Mouse (Mus musculus): ENCODE measurements at regions not wholly inside any gene's neighbourhood (a gene's known extent, or its start where the extent isn't known, plus 50 kb on each side); places are given as distances from the start of the nearest gene placed in this dataset.

- no peaks in the 10 kb centered on the region for H3K27me3 ChIP-seq (ENCODE audit: control insufficient read depth, insufficient read depth, low read length)
- H3K9ac ChIP-seq (ENCODE audit: low read length), result no peak overlapping the region
- DNase-seq (ENCODE audit: low spot score) (no peak), ATAC-seq (ENCODE audit: insufficient number of reproducible peaks, low FRiP score, low TSS enrichment, low read depth) (no peak)
- H3K4me1 ChIP-seq (ENCODE audit: control insufficient read depth, insufficient read depth, low read length), result no peaks in the 10 kb centered on the region
- H3K4me3 ChIP-seq (ENCODE audit: low read depth, low read length), result no peak overlapping the region
- H3K36me3 ChIP-seq (ENCODE audit: control insufficient read depth, insufficient read depth, low read length), result no peaks in the 10 kb centered on the region
- H3K9me3 ChIP-seq (ENCODE audit: control insufficient read depth, low read length), result no peaks in the 10 kb centered on the region
- no peak overlapping the region for H3K27ac ChIP-seq (replicated peaks; ENCODE audit: low read depth, low read length)
- H3K4me2 ChIP-seq (ENCODE audit: low read depth, severe bottlenecking), result no peak overlapping the region
- WGBS, result 78% methylated on average over 5 of the region's 5 CpGs
Observed at GRCm38 (mm10) chr15:49812885-49813284, 4071.8 kb upstream of the Gm7489 start.

- WGBS, result 72% methylated on average over 1 of the region's 1 CpGs
- H3K9ac ChIP-seq (ENCODE audit: low read length), result no peak overlapping the region
Observed at GRCm38 (mm10) chr15:49860331-49860730, 4024.4 kb upstream of the Gm7489 start.

GRCm38 (mm10) chr15:49874555-49874954 is 4010.2 kb upstream of the Gm7489 start:
- Histone ChIP-seq H3K9me3 (ENCODE audit: control insufficient read depth, low read length) (no peaks in the 10 kb centered on the region), H3K9ac (ENCODE audit: low read length) (no peak overlapping the region), H3K4me1 (ENCODE audit: control insufficient read depth, insufficient read depth, low read length) (no peaks in the 10 kb centered on the region), H3K36me3 (ENCODE audit: control insufficient read depth, insufficient read depth, low read length) (no peaks in the 10 kb centered on the region), H3K4me3 (ENCODE audit: low read depth, low read length) (no peak overlapping the region), H3K27me3 (ENCODE audit: control insufficient read depth, insufficient read depth, low read length) (no peaks in the 10 kb centered on the region), H3K27ac (replicated peaks; ENCODE audit: low read depth, low read length) (peak overlapping the region; percentile 59), H3K4me2 (ENCODE audit: low read depth, severe bottlenecking) (no peak overlapping the region; the same call in 1 of the 2 replicates)
- DNase-seq (ENCODE audit: low spot score) (peak; percentile 37), ATAC-seq (ENCODE audit: insufficient number of reproducible peaks, low FRiP score, low TSS enrichment, low read depth) (peak; percentile 79)
- WGBS, result 19% methylated on average over 4 of the region's 4 CpGs

More at GRCm38 (mm10) chr15:49860331-49860730, 4024.4 kb upstream of the Gm7489 start:
- no peak overlapping the region for H3K4me2 ChIP-seq (ENCODE audit: low read depth, severe bottlenecking)
- ATAC-seq (ENCODE audit: insufficient number of reproducible peaks, low FRiP score, low TSS enrichment, low read depth) (no peak), DNase-seq (ENCODE audit: low spot score) (no peak)
- no peaks in the 10 kb centered on the region for H3K4me1 ChIP-seq (ENCODE audit: control insufficient read depth, insufficient read depth, low read length)
- no peaks in the 10 kb centered on the region for H3K27me3 ChIP-seq (ENCODE audit: control insufficient read depth, insufficient read depth, low read length)
- H3K9me3 ChIP-seq (ENCODE audit: control insufficient read depth, low read length), result no peaks in the 10 kb centered on the region
- H3K36me3 ChIP-seq (ENCODE audit: control insufficient read depth, insufficient read depth, low read length), result no peaks in the 10 kb centered on the region
- no peak overlapping the region for H3K27ac ChIP-seq (replicated peaks; ENCODE audit: low read depth, low read length)
- no peak overlapping the region for H3K4me3 ChIP-seq (ENCODE audit: low read depth, low read length)

- H3K36me3 ChIP-seq (ENCODE audit: control insufficient read depth, insufficient read depth, low read length), result no peaks in the 10 kb centered on the region
- no peak overlapping the region for H3K4me2 ChIP-seq (ENCODE audit: low read depth, severe bottlenecking)
- H3K27me3 ChIP-seq (ENCODE audit: control insufficient read depth, insufficient read depth, low read length), result no peaks in the 10 kb centered on the region
- no peak for ATAC-seq (ENCODE audit: insufficient number of reproducible peaks, low FRiP score, low TSS enrichment, low read depth)
- no peak for DNase-seq (ENCODE audit: low spot score)
- H3K4me1 ChIP-seq (ENCODE audit: control insufficient read depth, insufficient read depth, low read length), result no peaks in the 10 kb centered on the region
- no peak overlapping the region for H3K9ac ChIP-seq (ENCODE audit: low read length)
- H3K4me3 ChIP-seq (ENCODE audit: low read depth, low read length), result no peak overlapping the region
- H3K27ac ChIP-seq (replicated peaks; ENCODE audit: low read depth, low read length), result no peak overlapping the region
- no peaks in the 10 kb centered on the region for H3K9me3 ChIP-seq (ENCODE audit: control insufficient read depth, low read length)
Observed at GRCm38 (mm10) chr15:49885947-49886346, 3998.8 kb upstream of the Gm7489 start.

GRCm38 (mm10) chr15:49896045-49896444 is 3988.7 kb upstream of the Gm7489 start:
- 88% methylated on average over 4 of the region's 4 CpGs for WGBS
- ATAC-seq (ENCODE audit: insufficient number of reproducible peaks, low FRiP score, low TSS enrichment, low read depth) (no peak), DNase-seq (ENCODE audit: low spot score) (no peak)
- no peaks in the 10 kb centered on the region for H3K9me3 ChIP-seq (ENCODE audit: control insufficient read depth, low read length)
- H3K27ac ChIP-seq (replicated peaks; ENCODE audit: low read depth, low read length), result no peak overlapping the region
- no peaks in the 10 kb centered on the region for H3K27me3 ChIP-seq (ENCODE audit: control insufficient read depth, insufficient read depth, low read length)
- no peak overlapping the region for H3K9ac ChIP-seq (ENCODE audit: low read length)
- H3K4me3 ChIP-seq (ENCODE audit: low read depth, low read length), result no peak overlapping the region
- no peaks in the 10 kb centered on the region for H3K4me1 ChIP-seq (ENCODE audit: control insufficient read depth, insufficient read depth, low read length)
- H3K4me2 ChIP-seq (ENCODE audit: low read depth, severe bottlenecking), result no peak overlapping the region
- no peaks in the 10 kb centered on the region for H3K36me3 ChIP-seq (ENCODE audit: control insufficient read depth, insufficient read depth, low read length)

GRCm38 (mm10) chr15:49898783-49899182 is 3985.9 kb upstream of the Gm7489 start:
- 75% methylated on average over 3 of the region's 3 CpGs for WGBS
- Histone ChIP-seq H3K9me3 (ENCODE audit: control insufficient read depth, low read length) (no peaks in the 10 kb centered on the region), H3K27me3 (ENCODE audit: control insufficient read depth, insufficient read depth, low read length) (no peaks in the 10 kb centered on the region), H3K36me3 (ENCODE audit: control insufficient read depth, insufficient read depth, low read length) (no peaks in the 10 kb centered on the region), H3K27ac (replicated peaks; ENCODE audit: low read depth, low read length) (no peak overlapping the region), H3K4me1 (ENCODE audit: control insufficient read depth, insufficient read depth, low read length) (no peaks in the 10 kb centered on the region), H3K4me3 (ENCODE audit: low read depth, low read length) (no peak overlapping the region), H3K9ac (ENCODE audit: low read length) (no peak overlapping the region), H3K4me2 (ENCODE audit: low read depth, severe bottlenecking) (no peak overlapping the region)
- no peak for DNase-seq (ENCODE audit: low spot score)
- ATAC-seq (ENCODE audit: insufficient number of reproducible peaks, low FRiP score, low TSS enrichment, low read depth), result no peak

- no peak overlapping the region for H3K27ac ChIP-seq (replicated peaks; ENCODE audit: low read depth, low read length)
- H3K4me1 ChIP-seq (ENCODE audit: control insufficient read depth, insufficient read depth, low read length), result no peaks in the 10 kb centered on the region
- no peak overlapping the region for H3K4me2 ChIP-seq (ENCODE audit: low read depth, severe bottlenecking)
- ATAC-seq (ENCODE audit: insufficient number of reproducible peaks, low FRiP score, low TSS enrichment, low read depth) (no peak), DNase-seq (ENCODE audit: low spot score) (no peak)
- no peak overlapping the region for H3K9ac ChIP-seq (ENCODE audit: low read length)
- H3K27me3 ChIP-seq (ENCODE audit: control insufficient read depth, insufficient read depth, low read length), result no peaks in the 10 kb centered on the region
- H3K4me3 ChIP-seq (ENCODE audit: low read depth, low read length), result no peak overlapping the region
- whole genome bisulfite sequencing, result 88% methylated on average over 2 of the region's 2 CpGs
- H3K36me3 ChIP-seq (ENCODE audit: control insufficient read depth, insufficient read depth, low read length), result no peaks in the 10 kb centered on the region
- no peaks in the 10 kb centered on the region for H3K9me3 ChIP-seq (ENCODE audit: control insufficient read depth, low read length)
Observed at GRCm38 (mm10) chr15:49899782-49900181, 3984.9 kb upstream of the Gm7489 start.

Data from limb, embryonic 11.5 days (tissue).